Mouse (Mus musculus): ENCODE data around the gene Mpl. TPM values are rescaled to one million over a fixed set of nuclear protein-coding genes. Genes with fewer than 3 reads are reported as not detected.

Mpl gene
- polyA plus RNA-seq, 1 experiment = 0.26 TPM

- peak; percentile 38 for DNase-seq (ENCODE audit: low read depth)
- TF ChIP-seq POLR2A (IDR thresholded peaks at IDR 0.05; ENCODE audit: borderline replicate concordance, extremely low read depth, insufficient read depth, insufficient read length, poor library complexity, severe bottlenecking) = no peak
- no peak for TF ChIP-seq CTCF (IDR thresholded peaks at IDR 0.05; ENCODE audit: borderline replicate concordance, extremely low read depth, insufficient read depth, insufficient read length)
These were observed 10.7 kb downstream of the Mpl start for GRCm38 (mm10) chr4:118446415-118447153.

DNA sequence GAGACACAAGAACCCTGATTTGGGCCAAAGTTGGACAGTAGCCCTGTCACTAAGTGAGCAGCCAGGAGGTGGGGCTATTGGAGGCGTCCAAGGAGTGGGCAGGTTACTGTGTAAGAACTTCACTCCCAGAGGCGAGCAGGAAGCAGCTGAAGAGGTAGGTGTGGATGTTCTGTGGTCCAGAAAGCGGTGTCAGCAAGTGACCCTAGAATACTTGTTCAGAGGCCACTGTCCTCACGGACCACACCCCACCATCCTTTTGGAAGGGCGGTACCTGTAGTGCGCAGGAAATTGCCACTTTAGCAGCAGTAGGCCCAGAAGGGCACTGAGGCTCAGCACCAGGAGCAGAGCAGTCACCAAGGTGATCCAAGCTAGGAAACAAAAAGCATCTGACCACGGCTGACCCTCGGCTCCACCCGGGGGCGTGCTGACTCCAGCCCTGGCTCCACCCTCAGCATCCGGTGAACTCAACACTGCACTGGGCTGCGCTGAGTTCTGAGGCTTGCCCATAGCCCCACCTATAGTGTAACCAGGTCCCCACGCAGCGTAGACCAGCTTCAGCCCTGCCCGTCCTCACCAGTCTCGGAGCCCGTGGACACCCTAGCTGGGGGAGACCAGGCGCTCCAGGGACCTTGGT lies 11.4 kb downstream of the Mpl start:
- peak; percentile 19 for DNase-seq (ENCODE audit: low read depth)

DNA sequence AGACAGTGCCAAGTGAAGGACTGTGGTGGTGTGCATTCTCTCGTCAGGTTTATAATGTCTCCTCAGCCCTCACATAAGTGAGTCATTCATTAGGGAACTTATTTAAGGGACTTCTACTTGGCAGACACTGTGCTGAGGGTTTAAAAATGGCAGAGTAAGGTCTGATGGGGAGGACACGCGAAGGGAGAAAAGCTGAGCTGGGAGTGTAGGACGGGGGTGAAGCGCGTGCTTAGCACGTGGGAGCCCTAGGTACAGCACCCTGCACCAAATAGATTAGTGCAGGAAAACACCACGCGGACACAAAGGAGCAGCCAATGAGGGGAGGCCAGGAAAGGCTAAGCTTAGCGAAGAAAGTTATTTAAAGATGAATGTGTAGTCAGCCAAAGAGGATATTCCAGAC lies 12.2 kb downstream of the Mpl start:
- no peak for DNase-seq (ENCODE audit: low read depth)
- no peak for TF ChIP-seq CTCF (IDR thresholded peaks at IDR 0.05; ENCODE audit: borderline replicate concordance, extremely low read depth, insufficient read depth, insufficient read length)
- no peak for TF ChIP-seq POLR2A (IDR thresholded peaks at IDR 0.05; ENCODE audit: borderline replicate concordance, extremely low read depth, insufficient read depth, insufficient read length, poor library complexity, severe bottlenecking)

More for the DNA sequence above, 11.4 kb downstream of the Mpl start:
- TF ChIP-seq CTCF (IDR thresholded peaks at IDR 0.05; ENCODE audit: borderline replicate concordance, extremely low read depth, insufficient read depth, insufficient read length) (peak; percentile 24; the same call in 1 of the 2 replicates), POLR2A (IDR thresholded peaks at IDR 0.05; ENCODE audit: borderline replicate concordance, extremely low read depth, insufficient read depth, insufficient read length, poor library complexity, severe bottlenecking) (no peak)

DNA sequence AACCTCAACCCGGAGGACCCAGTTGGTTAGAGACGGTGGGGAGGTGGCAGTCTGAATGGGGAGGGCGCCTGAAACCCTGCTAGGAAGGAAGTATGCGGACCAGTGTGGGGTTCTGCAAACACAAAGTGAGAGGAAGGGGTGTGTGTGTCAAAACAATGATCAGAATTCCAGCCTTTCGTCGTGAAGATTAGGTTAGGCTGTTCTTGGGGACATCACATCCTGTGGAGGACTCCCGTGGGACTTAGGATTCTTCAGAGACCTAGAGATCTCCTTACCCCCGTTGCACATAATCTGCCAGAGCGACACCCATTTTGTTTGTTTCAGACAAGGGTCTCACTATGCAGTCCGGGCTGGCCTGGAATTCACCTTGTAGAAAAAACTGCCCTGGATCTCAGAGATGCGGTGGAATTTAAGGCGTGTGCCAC lies 19.5 kb downstream of the Mpl start:
- no peak for TF ChIP-seq CTCF (IDR thresholded peaks at IDR 0.05; ENCODE audit: borderline replicate concordance, extremely low read depth, insufficient read depth, insufficient read length)
- TF ChIP-seq POLR2A (IDR thresholded peaks at IDR 0.05; ENCODE audit: borderline replicate concordance, extremely low read depth, insufficient read depth, insufficient read length, poor library complexity, severe bottlenecking) = no peak
- peak; percentile 57 for DNase-seq (ENCODE audit: low read depth)

GRCm38 (mm10) chr4:118436820-118437603 lies 20.3 kb downstream of the Mpl start, which contains the start of gene Cdc20:
Gene Cdc20 (minus strand): TSS chr4:118437352.
- peak; percentile 99 for DNase-seq (ENCODE audit: low read depth)

DNA sequence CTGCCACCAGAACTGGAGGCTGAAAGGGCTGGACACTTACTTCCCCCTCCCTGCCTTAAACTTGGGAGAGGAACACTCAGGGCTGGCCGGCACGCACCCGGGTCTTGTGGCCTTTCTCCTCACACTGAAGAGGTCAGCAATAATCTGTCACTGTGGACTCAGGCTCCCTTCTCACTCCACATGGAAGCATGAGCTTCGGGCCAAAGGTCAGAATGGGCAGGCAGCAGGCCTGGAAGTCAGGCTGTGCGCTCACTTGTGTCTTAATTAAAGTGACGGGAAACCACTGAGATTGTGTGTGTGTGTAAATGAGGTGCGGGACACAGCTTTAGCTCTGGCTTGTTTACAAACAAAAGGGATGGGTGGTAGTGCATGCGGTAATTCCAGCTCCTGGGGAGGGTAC lies 25.0 kb downstream of the Mpl start:
- no peak for DNase-seq (ENCODE audit: low read depth)
- no peak for TF ChIP-seq CTCF (IDR thresholded peaks at IDR 0.05; ENCODE audit: borderline replicate concordance, extremely low read depth, insufficient read depth, insufficient read length)
- TF ChIP-seq POLR2A (IDR thresholded peaks at IDR 0.05; ENCODE audit: borderline replicate concordance, extremely low read depth, insufficient read depth, insufficient read length, poor library complexity, severe bottlenecking) = no peak

More at GRCm38 (mm10) chr4:118436820-118437603, 20.3 kb downstream of the Mpl start, which contains the start of gene Cdc20:
- TF ChIP-seq CTCF (IDR thresholded peaks at IDR 0.05; ENCODE audit: borderline replicate concordance, extremely low read depth, insufficient read depth, insufficient read length) (no peak), POLR2A (IDR thresholded peaks at IDR 0.05; ENCODE audit: borderline replicate concordance, extremely low read depth, insufficient read depth, insufficient read length, poor library complexity, severe bottlenecking) (peak; percentile 14; the same call in 1 of the 2 replicates)

DNA sequence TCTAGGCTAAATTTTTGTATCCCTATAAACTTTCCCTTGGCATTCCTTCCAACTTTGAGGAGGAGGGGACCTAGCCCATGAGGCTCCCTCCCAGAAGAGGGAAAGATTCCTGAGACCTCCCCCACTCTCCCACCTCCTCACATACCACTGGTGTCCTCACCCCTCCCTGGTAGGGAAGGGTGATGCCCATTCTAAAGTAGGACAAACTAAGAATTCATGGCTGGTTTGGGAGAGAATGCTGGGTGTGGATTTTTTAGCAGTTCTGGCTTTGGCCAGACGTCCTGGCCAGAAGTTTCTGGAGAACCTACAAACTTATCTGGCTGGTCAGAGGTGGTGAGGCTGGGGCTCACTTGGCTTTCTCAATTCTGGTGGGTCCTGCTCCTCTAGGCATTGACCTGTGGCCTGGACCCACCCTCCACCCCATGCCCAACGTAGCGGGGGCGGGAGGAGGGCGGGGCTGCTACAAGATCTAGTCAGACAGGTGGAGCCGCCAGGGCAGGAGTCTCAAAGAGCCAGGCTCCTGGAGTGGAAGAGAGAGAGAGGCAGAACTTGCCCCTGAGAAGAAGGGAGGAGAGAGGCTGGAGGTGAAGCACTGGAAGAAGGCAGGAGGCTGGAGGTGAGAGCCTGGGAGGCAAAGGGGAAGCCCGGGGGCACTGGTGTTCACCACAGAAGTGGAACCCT lies 28.0 kb downstream of the Mpl start:
- DNase-seq (ENCODE audit: low read depth) = no peak
- TF ChIP-seq POLR2A (IDR thresholded peaks at IDR 0.05; ENCODE audit: borderline replicate concordance, extremely low read depth, insufficient read depth, insufficient read length, poor library complexity, severe bottlenecking) (no peak), CTCF (IDR thresholded peaks at IDR 0.05; ENCODE audit: borderline replicate concordance, extremely low read depth, insufficient read depth, insufficient read length) (no peak)

DNA sequence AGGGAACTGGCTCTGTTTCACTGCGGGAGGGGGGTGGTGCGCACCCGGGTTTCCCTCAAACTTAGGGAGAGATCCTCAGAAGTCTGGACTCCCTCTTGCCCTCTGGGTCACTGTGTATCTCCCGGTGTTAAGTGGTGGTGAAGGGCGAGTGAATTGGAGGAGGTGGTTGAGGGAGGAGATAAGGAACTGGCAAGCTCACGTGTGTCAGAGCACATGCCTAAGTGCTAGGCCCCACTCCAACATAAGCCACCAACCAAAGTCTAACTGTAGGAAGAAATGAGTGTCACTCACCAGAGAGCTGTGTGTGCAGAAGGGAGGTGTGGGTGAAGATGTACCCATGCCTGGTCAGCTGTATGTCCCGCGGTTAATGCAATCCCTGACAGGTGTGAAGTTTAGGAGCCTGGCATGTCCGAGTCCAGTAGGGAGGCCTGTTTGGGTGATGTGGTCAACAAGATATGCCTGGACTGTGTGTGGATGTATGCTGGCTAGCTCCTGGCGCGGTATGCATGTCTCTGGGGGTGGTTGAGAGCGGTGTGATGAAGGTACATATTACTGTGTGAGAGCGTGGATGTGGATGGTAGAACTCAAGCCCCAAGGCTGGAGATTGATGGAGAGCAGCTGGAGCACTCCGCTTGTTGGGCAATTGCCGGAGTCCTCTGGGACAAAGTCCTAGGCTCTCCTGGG lies 28.6 kb downstream of the Mpl start:
- TF ChIP-seq CTCF (IDR thresholded peaks at IDR 0.05; ENCODE audit: borderline replicate concordance, extremely low read depth, insufficient read depth, insufficient read length) (no peak), POLR2A (IDR thresholded peaks at IDR 0.05; ENCODE audit: borderline replicate concordance, extremely low read depth, insufficient read depth, insufficient read length, poor library complexity, severe bottlenecking) (no peak)
- DNase-seq (ENCODE audit: low read depth) = peak; percentile 13

GRCm38 (mm10) chr4:118427768-118428451 lies 29.4 kb downstream of the Mpl start, which contains the start of gene Elovl1:
Gene Elovl1 (plus strand): TSS chr4:118428093.
- DNase-seq (ENCODE audit: low read depth) = peak; percentile 90
- TF ChIP-seq CTCF (IDR thresholded peaks at IDR 0.05; ENCODE audit: borderline replicate concordance, extremely low read depth, insufficient read depth, insufficient read length) (peak; percentile 31; the same call in 1 of the 2 replicates), POLR2A (IDR thresholded peaks at IDR 0.05; ENCODE audit: borderline replicate concordance, extremely low read depth, insufficient read depth, insufficient read length, poor library complexity, severe bottlenecking) (peak; percentile 61; the same call in 1 of the 2 replicates)
